Mouse (Mus musculus): ENCODE data around the gene Psmb7.

The Psmb7 gene

DNA sequence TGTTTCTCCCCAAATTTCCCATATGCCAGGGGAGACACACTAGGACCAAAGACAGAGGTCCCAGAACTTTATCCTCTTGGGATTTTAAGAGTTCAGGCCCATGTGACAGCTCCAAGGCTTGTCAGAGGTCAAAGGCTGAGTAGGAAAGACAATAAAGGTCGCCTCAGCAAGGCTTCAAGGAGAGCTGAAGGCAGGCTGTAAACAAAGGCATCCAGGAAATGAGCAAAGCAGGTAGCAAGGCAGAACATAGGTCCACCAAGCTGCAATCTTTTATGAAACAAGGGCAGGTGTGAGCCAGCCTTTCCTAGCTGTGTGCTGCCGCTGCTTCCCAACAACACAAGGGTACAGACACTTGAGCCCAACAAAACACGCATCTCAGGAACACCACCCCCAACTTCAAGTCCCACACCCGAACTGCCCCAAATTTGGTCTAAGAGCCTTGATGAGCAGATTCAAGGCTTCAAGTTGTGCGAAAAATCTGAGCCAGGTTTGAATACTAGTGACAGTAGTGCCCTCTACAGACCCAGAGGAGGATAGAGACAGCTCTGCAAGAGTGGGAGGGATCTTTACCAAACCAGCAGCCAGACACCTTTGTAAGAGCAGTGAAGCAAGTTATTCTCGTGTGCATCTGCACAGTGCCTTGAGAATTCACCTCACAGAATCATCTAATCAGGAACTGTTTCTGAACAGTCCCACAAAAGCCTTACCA is 52.0 kb downstream of the Psmb7 start:
- peak; percentile 23 for DNase-seq (ENCODE audit: low read depth)

- DNase-seq (ENCODE audit: low read depth): no peak
Observed at GRCm38 (mm10) chr2:38586733-38587132, 57.2 kb downstream of the Psmb7 start.

DNA sequence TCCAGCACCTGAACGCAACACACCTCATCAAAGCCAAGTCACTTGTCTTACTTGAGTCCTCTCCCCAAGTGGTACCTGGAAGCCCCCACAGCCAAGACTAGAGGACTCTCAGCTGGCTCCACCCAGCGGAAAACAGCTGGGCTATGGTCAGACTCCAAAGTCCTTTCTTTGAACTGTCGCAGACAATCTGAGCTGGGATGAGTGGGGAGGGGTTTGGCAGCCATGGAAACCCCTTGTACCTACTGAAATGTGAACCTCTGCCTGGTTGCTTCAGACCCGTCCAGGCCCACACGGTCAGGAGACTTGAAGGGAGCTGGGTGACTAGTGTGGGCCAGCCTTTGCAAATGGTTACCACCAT is 58.5 kb downstream of the Psmb7 start:
- no peak for DNase-seq (ENCODE audit: low read depth)

- no peak for DNase-seq (ENCODE audit: low read depth)
Observed at GRCm38 (mm10) chr2:38584514-38585378, 59.1 kb downstream of the Psmb7 start.

DNA sequence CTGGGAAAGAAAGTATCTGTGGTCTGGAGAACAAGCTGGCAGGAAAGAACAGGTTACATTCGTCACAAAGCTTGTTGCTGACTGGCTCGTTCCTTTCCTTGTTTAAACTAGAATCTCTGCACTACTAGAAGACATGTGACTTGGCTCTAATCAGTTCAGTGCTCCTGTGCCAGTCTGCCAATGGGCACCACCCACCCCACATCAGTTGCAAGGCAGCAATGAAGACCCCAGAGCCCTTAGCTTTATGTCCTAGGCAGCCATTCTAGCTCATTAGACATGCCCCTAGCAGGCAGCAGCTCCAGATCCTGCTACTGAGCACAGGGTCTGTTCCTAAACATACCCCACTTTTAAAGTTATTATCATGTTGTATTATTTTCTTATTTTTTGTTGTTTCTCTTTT is 59.9 kb downstream of the Psmb7 start:
- DNase-seq (ENCODE audit: low read depth): no peak

DNA sequence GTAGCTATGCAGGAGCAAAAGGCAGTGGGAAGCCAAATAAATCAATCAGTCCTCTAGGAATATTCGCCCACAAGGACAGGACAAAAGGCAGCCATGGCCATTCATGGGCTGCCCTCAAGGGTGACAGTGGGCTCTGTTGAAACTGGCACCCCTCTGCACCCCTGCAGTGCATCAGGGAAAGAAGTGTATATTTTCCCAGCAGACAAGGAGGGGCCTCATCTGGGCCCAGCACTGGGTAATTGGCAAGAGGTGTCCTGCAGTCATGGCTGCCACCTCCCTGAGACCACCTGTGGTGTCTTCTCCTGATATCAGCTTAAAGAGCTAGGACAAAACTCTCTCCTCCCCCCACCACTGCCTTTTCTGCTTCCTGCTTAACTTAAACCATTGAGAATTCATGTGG is 64.4 kb downstream of the Psmb7 start:
- no peak for DNase-seq (ENCODE audit: low read depth)

DNA sequence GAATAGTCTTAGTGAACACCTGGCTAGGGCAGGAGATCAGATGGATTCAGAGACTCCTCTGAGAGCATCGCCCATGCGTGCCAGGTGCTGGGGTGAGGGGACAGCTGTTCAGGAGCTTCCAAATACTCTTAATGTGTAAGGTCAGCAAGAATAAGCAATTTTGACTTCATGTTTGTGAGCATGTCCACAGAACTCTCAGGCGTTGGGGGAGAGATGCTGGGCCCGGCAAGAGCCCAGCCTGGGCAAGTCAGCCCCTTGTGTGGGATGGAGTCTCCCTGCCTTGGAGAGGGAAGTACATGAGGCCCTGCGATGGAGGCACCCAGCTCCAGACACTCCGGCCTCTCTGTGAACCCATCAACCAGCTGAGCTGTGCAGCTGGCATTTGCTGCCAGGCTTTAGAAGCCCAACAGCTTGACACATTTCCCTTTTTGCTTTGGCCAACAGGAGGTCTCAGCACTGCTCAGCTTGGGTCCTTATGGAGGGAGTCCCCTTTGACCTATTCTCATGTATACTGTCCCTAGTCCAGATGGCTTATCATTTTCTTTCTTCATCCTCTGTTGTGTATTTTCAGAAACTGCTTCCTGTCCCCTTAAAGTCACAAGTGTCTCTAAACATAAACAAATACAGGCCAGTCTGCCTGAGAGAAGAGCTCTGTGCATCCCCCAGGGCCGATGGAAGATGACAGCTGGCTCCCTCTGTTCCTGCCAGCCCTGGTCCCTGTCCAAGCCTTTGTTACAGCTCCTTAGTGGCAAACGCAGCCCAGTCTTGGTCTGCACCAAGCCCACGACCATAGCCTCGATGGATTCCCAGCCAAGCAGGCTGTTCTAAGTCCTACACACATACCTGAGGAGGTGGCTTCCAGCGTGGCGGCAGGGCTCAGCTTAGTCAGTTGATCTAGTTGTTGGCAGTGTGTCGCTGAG is 65.0 kb downstream of the Psmb7 start:
- DNase-seq (ENCODE audit: low read depth): no peak

GRCm38 (mm10) chr2:38574697-38575096 is 69.2 kb downstream of the Psmb7 start:
- DNase-seq (ENCODE audit: low read depth): no peak

DNA sequence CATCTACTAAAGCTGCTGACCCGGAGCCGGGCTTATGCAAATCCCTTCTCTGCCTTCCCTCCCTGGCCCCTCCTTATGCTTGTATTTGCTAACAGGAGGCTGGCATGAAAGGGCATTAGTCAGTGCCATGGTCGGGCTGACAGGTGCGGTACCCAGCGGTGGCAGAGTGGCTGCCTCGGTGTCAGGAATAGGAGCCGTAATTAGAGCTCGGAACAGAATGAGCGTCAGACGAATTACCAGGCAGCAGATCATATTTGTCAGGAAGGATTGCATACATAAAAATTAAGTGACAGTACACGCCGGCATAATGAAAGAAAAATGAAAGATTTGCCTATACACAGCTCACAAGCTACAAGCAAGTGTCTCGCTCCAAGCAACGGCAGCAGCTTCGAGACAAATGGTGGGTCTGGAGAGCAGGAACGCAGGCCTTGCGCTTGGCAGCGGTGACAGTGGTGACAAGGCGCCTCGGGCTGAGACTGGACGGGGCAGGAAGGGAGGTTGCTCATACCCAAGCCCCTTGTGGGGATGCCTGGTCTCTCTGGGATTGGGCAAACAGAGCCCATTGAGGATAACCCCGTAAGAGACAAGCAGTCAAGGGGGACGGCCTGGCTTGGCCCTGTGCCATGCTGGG is 71.8 kb downstream of the Psmb7 start:
- DNase-seq (ENCODE audit: low read depth): no peak

- no peak for DNase-seq (ENCODE audit: low read depth)
Observed at GRCm38 (mm10) chr2:38562596-38562995, 81.3 kb downstream of the Psmb7 start.

DNA sequence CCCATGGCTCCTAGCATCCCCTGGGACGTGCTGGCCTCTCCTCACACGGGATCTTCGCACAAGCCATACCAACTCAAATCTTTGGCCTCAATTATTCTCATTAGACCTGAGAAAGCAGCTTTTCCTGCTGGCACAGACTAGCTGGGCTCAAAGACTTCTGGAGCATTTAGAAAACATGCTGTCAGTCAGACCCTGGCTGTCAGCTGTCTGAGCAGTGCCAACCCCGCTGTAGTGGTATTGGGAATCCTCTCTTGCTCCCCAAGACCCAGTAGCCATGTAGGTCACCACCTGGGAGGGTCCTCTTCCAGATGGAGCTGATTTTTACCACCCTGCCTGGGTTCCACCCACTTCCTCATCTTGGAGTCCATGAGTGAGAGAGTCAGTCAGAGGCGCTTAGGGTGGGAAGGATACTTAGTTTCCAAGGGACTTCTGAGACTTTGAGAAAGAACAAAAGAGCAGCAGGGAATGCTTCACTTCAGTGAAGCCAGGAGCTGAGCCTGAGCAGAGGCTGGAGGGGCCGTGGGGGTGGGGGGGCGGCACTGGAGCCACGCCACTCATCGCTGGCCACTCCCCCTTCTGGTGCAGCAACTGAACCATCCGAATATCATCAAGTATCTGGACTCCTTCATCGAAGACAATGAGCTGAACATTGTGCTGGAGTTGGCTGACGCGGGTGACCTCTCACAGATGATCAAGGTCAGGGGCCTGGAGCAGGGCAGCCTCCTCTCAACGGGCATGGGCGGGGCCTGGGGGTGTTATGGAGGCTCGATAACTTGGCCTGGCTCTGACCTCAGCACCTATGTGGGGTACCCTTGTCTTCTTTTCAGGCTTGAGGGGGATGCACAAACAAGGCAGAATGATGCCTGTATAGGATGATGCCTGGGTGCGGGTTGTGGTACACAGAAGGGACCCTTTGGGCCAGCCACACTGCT is 83.3 kb downstream of the Psmb7 start:
- DNase-seq (ENCODE audit: low read depth): no peak

GRCm38 (mm10) chr2:38556721-38557120 is 87.2 kb downstream of the Psmb7 start:
- DNase-seq (ENCODE audit: low read depth): no peak

- DNase-seq (ENCODE audit: low read depth): no peak
Observed at GRCm38 (mm10) chr2:38555659-38556058, 88.2 kb downstream of the Psmb7 start.

GRCm38 (mm10) chr2:38554226-38554995 is 89.5 kb downstream of the Psmb7 start:
- DNase-seq (ENCODE audit: low read depth): no peak

- no peak for DNase-seq (ENCODE audit: low read depth)
Observed at GRCm38 (mm10) chr2:38552004-38552443, 91.9 kb downstream of the Psmb7 start.

GRCm38 (mm10) chr2:38547793-38548517 is 95.9 kb downstream of the Psmb7 start:
- no peak for DNase-seq (ENCODE audit: low read depth)

GRCm38 (mm10) chr2:38546748-38547147 is 97.1 kb downstream of the Psmb7 start:
- no peak for DNase-seq (ENCODE audit: low read depth)

DNA sequence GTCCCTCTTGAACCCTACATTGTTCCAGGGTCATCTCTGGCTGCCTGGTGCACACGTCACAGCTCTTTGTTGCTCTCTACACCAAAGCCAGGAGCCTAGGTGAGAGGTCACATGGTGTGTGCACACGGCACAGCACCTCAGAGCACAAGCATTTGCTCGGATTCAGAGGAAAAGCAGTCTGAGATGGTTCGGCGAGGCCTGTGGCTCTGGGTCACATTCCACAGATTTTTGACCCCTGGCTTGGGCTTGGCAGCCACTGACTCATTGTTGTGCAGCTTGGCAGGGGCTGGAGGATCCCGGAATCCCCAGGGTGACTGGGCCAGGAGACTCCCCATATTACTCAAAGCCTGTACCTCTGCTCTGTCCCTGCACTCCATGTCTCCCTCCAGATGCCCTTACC is 97.7 kb downstream of the Psmb7 start:
- DNase-seq (ENCODE audit: low read depth): peak; percentile 80

DNA sequence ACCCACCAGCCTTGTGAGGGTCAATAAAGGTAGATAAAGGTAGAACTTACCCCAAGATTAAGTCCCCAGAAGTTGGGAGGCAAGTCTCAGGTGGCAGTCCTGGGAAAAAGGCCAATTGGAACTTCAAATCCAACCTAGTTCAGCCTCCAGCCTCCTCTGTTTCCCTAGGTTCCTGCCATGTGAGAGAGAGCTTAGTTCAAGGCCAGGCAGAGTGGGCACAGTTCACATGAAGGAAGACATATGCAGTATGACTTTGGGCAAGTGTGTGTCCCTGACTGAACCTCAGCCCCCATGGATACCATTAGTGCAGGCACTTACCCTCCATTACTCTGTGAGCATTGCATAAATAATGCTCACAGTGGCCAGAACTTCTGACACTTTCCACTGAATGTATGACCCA is 98.2 kb downstream of the Psmb7 start:
- no peak for DNase-seq (ENCODE audit: low read depth)
